Mouse (Mus musculus) hindbrain, embryonic 15.5 days (tissue): ENCODE measurements around the gene Ap1m2. TPM values are rescaled to one million over a fixed set of nuclear protein-coding genes. Genes with fewer than 3 reads are reported as not detected.
"Not testable (repeated sequence)": the region's sequence is repeated elsewhere in the genome, so short reads cannot be mapped to it uniquely, and the experiment has no call there.

ENCODE experiments used
- ATAC-seq: fragments of 200-750 bp; cut with Nextera tagmentation; 2 replicates; pipeline ENCODE4 v1.8.0; 2017; ENCODE audit warnings: low read depth, moderate number of reproducible peaks, moderate TSS enrichment; ENCODE audit not compliant: low FRiP score
- H3K27ac ChIP-seq: fragments of 300-500 bp; sonication (generic); replicated peaks from 2 replicates; pipeline ENCODE4 v1.5.1; 2015; ENCODE audit warnings: mild to moderate bottlenecking, inconsistent platforms
- H3K27me3 ChIP-seq: fragments of 300-500 bp; sonication (generic); 2 replicates; pipeline ENCODE4 v1.6.1; 2015; ENCODE audit warnings: control low read depth, inconsistent platforms
- H3K36me3 ChIP-seq: fragments of 300-500 bp; sonication (generic); 2 replicates; pipeline ENCODE4 v1.6.1; 2015; ENCODE audit warnings: control low read depth, inconsistent platforms
- H3K4me1 ChIP-seq: fragments of 300-500 bp; sonication (generic); replicated peaks from 2 replicates; pipeline ENCODE4 v1.6.1; 2015; ENCODE audit warnings: control low read depth, inconsistent platforms
- H3K4me2 ChIP-seq: fragments of 300-500 bp; sonication (generic); 2 replicates; pipeline ENCODE4 v1.6.1; 2015; ENCODE audit warnings: moderate library complexity, mild to moderate bottlenecking, inconsistent platforms
- H3K4me3 ChIP-seq: fragments of 300-500 bp; sonication (generic); 2 replicates; pipeline ENCODE4 v1.5.1; 2015; ENCODE audit warnings: mild to moderate bottlenecking, inconsistent platforms
- H3K9ac ChIP-seq: fragments of 300-500 bp; sonication (generic); 2 replicates; pipeline ENCODE4 v1.6.1; 2015; ENCODE audit warnings: inconsistent platforms
- H3K9me3 ChIP-seq: fragments of 300-500 bp; sonication (generic); 2 replicates; pipeline ENCODE4 v1.6.1; 2016; ENCODE audit warnings: control low read depth, inconsistent platforms
- WGBS: fragments of 180-500 bp; shearing (Covaris S2); methylation state at CpG from one replicate; pipeline ENCODE4 v1.1.7; 2015; 5-methylcytosine and 5-hydroxymethylcytosine counted together
- polyA plus RNA-seq: library from polyadenylated mRNA; unstranded; fragments of >200 nt; fragmentation: Nextera tagmentation; extraction: Ambion mirVana; gene quantifications from 2 replicates; pipeline ENCODE4 v1.2.1, GENCODE M21; 2015

The Ap1m2 gene
- polyA plus RNA-seq, 1 experiment from 2014 or later: 3.1 TPM

- Histone ChIP-seq H3K36me3 (peaks cover 46% of the 10 kb centered on the region), H3K9ac (no peak overlapping the region), H3K4me1 (peaks cover 22% of the 10 kb centered on the region), H3K4me3 (no peak overlapping the region), H3K27ac (no peak overlapping the region), H3K4me2 (no peak overlapping the region), H3K27me3 (no peaks in the 10 kb centered on the region), H3K9me3 (no peaks in the 10 kb centered on the region)
- 82% methylated on average over 3 of the region's 3 CpGs for WGBS
- no peak for ATAC-seq
These were observed 28.1 kb downstream of the Ap1m2 start for GRCm38 (mm10) chr9:21283994-21284393.

GRCm38 (mm10) chr9:21283591-21283990 lies 28.5 kb downstream of the Ap1m2 start:
- H3K4me1 ChIP-seq: peaks cover 18% of the 10 kb centered on the region
- no peak overlapping the region for H3K9ac ChIP-seq
- no peaks in the 10 kb centered on the region for H3K27me3 ChIP-seq
- no peak overlapping the region for H3K4me2 ChIP-seq
- no peak overlapping the region for H3K4me3 ChIP-seq
- ATAC-seq: no peak
- no peak overlapping the region for H3K27ac ChIP-seq
- H3K9me3 ChIP-seq: no peaks in the 10 kb centered on the region
- WGBS: 86% methylated on average over 5 of the region's 5 CpGs
- peaks cover 46% of the 10 kb centered on the region for H3K36me3 ChIP-seq

- H3K4me2 ChIP-seq: no peak overlapping the region
- no peak for ATAC-seq
- peaks cover 80% of the 10 kb centered on the region for H3K36me3 ChIP-seq
- no peak overlapping the region for H3K4me3 ChIP-seq
- H3K4me1 ChIP-seq: no peaks in the 10 kb centered on the region
- 93% methylated on average over 5 of the region's 5 CpGs for WGBS
- no peaks in the 10 kb centered on the region for H3K9me3 ChIP-seq
- no peak overlapping the region for H3K27ac ChIP-seq
- H3K27me3 ChIP-seq: no peaks in the 10 kb centered on the region
- H3K9ac ChIP-seq: no peak overlapping the region
These were observed 34.4 kb downstream of the Ap1m2 start for GRCm38 (mm10) chr9:21277776-21278175.

- 95% methylated on average over 8 of the region's 8 CpGs for WGBS
- Histone ChIP-seq H3K4me2 (no peak overlapping the region), H3K4me1 (no peaks in the 10 kb centered on the region), H3K4me3 (no peak overlapping the region), H3K27me3 (no peaks in the 10 kb centered on the region), H3K9me3 (no peaks in the 10 kb centered on the region), H3K36me3 (peaks cover 82% of the 10 kb centered on the region), H3K27ac (no peak overlapping the region), H3K9ac (no peak overlapping the region)
- no peak for ATAC-seq
These were observed 35.8 kb downstream of the Ap1m2 start for GRCm38 (mm10) chr9:21276307-21276706.

- H3K4me3 ChIP-seq: no peak overlapping the region
- no peak overlapping the region for H3K4me2 ChIP-seq
- no peak overlapping the region for H3K27ac ChIP-seq
- ATAC-seq: no peak
- no peaks in the 10 kb centered on the region for H3K4me1 ChIP-seq
- H3K9ac ChIP-seq: no peak overlapping the region
- peaks cover 82% of the 10 kb centered on the region for H3K36me3 ChIP-seq
- no peaks in the 10 kb centered on the region for H3K27me3 ChIP-seq
- no peaks in the 10 kb centered on the region for H3K9me3 ChIP-seq
- 88% methylated on average over 12 of the region's 12 CpGs for WGBS
These were observed 36.4 kb downstream of the Ap1m2 start for GRCm38 (mm10) chr9:21275727-21276126.

- Histone ChIP-seq H3K9ac (no peak overlapping the region), H3K9me3 (no peaks in the 10 kb centered on the region), H3K4me3 (no peak overlapping the region), H3K4me1 (no peaks in the 10 kb centered on the region), H3K27me3 (no peaks in the 10 kb centered on the region), H3K36me3 (peaks cover 85% of the 10 kb centered on the region), H3K27ac (no peak overlapping the region), H3K4me2 (no peak overlapping the region)
- 92% methylated on average over 7 of the region's 7 CpGs for WGBS
- ATAC-seq: no peak
These were observed 37.0 kb downstream of the Ap1m2 start for GRCm38 (mm10) chr9:21275013-21275710.

- peaks cover 84% of the 10 kb centered on the region for H3K36me3 ChIP-seq
These were observed 37.8 kb downstream of the Ap1m2 start for GRCm38 (mm10) chr9:21274336-21274735.

GRCm38 (mm10) chr9:21273520-21274228 lies 38.5 kb downstream of the Ap1m2 start:
- 83% methylated on average over 7 of the region's 7 CpGs for WGBS

More at GRCm38 (mm10) chr9:21274336-21274735, 37.8 kb downstream of the Ap1m2 start:
- 95% methylated on average over 3 of the region's 3 CpGs for WGBS
- no peaks in the 10 kb centered on the region for H3K9me3 ChIP-seq
- no peaks in the 10 kb centered on the region for H3K27me3 ChIP-seq
- no peak overlapping the region for H3K9ac ChIP-seq
- no peak overlapping the region for H3K4me2 ChIP-seq
- no peak overlapping the region for H3K4me3 ChIP-seq
- ATAC-seq: no peak
- H3K4me1 ChIP-seq: no peaks in the 10 kb centered on the region
- H3K27ac ChIP-seq: no peak overlapping the region

GRCm38 (mm10) chr9:21273094-21273493 lies 39.0 kb downstream of the Ap1m2 start:
- 88% methylated on average over 8 of the region's 8 CpGs for WGBS
- Histone ChIP-seq H3K4me3 (no peak overlapping the region), H3K9me3 (no peaks in the 10 kb centered on the region), H3K4me2 (no peak overlapping the region), H3K27ac (no peak overlapping the region), H3K27me3 (no peaks in the 10 kb centered on the region), H3K4me1 (no peaks in the 10 kb centered on the region), H3K9ac (no peak overlapping the region), H3K36me3 (peaks cover 91% of the 10 kb centered on the region)
- ATAC-seq: no peak

More at GRCm38 (mm10) chr9:21273520-21274228, 38.5 kb downstream of the Ap1m2 start:
- H3K9ac ChIP-seq: no peak overlapping the region
- no peaks in the 10 kb centered on the region for H3K9me3 ChIP-seq
- no peak overlapping the region for H3K4me3 ChIP-seq
- no peaks in the 10 kb centered on the region for H3K27me3 ChIP-seq
- no peaks in the 10 kb centered on the region for H3K4me1 ChIP-seq
- peaks cover 88% of the 10 kb centered on the region for H3K36me3 ChIP-seq
- no peak for ATAC-seq
- H3K4me2 ChIP-seq: no peak overlapping the region
- H3K27ac ChIP-seq: no peak overlapping the region

GRCm38 (mm10) chr9:21272391-21272790 lies 39.7 kb downstream of the Ap1m2 start:
- Histone ChIP-seq H3K4me1 (peaks cover under 1% of the 10 kb centered on the region; the same call in 1 of the 2 replicates), H3K36me3 (peaks cover 90% of the 10 kb centered on the region), H3K27ac (no peak overlapping the region), H3K4me2 (no peak overlapping the region), H3K9me3 (no peaks in the 10 kb centered on the region), H3K27me3 (no peaks in the 10 kb centered on the region), H3K4me3 (no peak overlapping the region), H3K9ac (no peak overlapping the region)
- no peak for ATAC-seq
- 93% methylated on average over 9 of the region's 9 CpGs for WGBS

GRCm38 (mm10) chr9:21269590-21269989 lies 42.5 kb downstream of the Ap1m2 start:
- H3K27me3 ChIP-seq, H3K4me3 ChIP-seq, H3K27ac ChIP-seq, H3K4me2 ChIP-seq, ATAC-seq, H3K9me3 ChIP-seq, H3K9ac ChIP-seq: not testable (repeated sequence)
- peaks cover 69% of the 10 kb centered on the region for H3K36me3 ChIP-seq
- H3K4me1 ChIP-seq: peaks cover 22% of the 10 kb centered on the region
- WGBS: 88% methylated on average over 5 of the region's 5 CpGs

- Histone ChIP-seq H3K4me2 (no peak overlapping the region), H3K27ac (no peak overlapping the region), H3K4me1 (peaks cover 25% of the 10 kb centered on the region), H3K4me3 (no peak overlapping the region), H3K9me3 (no peaks in the 10 kb centered on the region), H3K27me3 (no peaks in the 10 kb centered on the region), H3K36me3 (peaks cover 56% of the 10 kb centered on the region), H3K9ac (no peak overlapping the region)
- 93% methylated on average over 16 of the region's 16 CpGs for WGBS
- ATAC-seq: no peak
These were observed 43.8 kb downstream of the Ap1m2 start for GRCm38 (mm10) chr9:21268305-21268704.
